Mouse (Mus musculus): ENCODE data around the gene Eps15l1.

GRCm38 (mm10) chr8:72360162-72360561, 61.1 kb downstream of the Eps15l1 start:
- TF ChIP-seq POLR2A (IDR thresholded peaks at IDR 0.05; ENCODE audit: borderline replicate concordance, low read depth, low read length): no peak
- no peak for TF ChIP-seq CTCF (IDR thresholded peaks at IDR 0.05; ENCODE audit: low read depth, low read length)
